Mouse (Mus musculus): Measurements from ENCODE around the gene Ankrd24. TPM values are rescaled to one million over a fixed set of nuclear protein-coding genes. Genes with fewer than 3 reads are reported as not detected.
A peak's percentile ranks its signal among the peaks of the same experiment; 100 is the strongest.

Ankrd24 gene
- total RNA-seq (2021): 10 to 100 TPM in 1 of 2 experiments, 1 to 10 TPM in 1; 6.8 to 10.9 TPM
- long read RNA-seq, experiment 1, partial matches to known transcripts: 0 of 5 reads
- long read RNA-seq, experiment 1, other reads (novel, unspliced or antisense): 3 of 5 reads
- long read RNA-seq, experiment 2, partial matches to known transcripts: 0 of 1 reads
- long read RNA-seq, experiment 2, other reads (novel, unspliced or antisense): 1 of 1 reads

DNA sequence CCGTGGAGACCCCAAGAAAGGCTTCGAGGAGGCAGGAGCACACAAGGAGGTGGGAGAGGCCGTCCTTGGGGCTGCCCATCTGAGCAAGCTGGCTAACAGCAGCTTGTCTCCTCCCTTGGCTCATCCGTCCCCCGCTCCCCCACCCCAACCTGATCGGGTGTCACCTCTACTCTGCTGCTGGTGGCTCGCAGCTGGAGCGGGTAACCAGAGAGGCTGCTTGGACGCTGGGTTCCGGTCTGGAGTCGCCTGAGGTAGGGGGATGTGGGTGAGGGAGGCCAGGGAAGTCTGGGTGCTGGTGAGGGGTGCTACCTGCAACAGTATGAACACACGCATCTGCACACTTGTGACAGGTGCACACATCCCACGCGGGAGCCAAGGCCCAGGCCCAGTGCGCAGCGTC, at the start of gene Ankrd24:
Gene Ankrd24 (plus strand): TSS at position 151 of the 400 bp plus-strand sequence.
- no peak for DNase-seq
- intact Hi-C loops (cut with DNase I; ENCODE audit: low total_unique reads): loop anchor here (10.0 kb wide), 1 partner anchor 546 kb away; no protein-coding TSS in a partner anchor

DNA sequence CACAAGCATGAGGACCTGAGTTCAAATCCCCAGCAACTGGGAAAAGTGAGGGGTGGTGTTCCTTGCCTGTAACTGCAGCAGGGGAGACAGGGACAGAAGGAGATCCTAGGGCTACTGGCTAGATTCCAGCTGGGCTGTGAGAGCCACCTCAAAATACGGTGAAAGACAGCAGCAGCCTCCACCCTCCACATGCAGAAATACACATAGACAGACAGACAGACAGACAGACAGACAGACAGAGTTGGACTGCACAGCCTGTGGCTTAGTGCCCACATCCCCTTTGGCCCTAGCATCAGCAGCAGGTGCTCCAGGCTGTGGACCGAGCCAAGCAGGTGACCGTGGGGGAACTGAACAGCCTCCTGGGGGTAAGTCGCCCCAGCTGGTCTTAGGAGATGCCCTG, 48.4 kb upstream of the Ankrd24 start:
- no peak for DNase-seq
- intact Hi-C loops (cut with DNase I; ENCODE audit: low total_unique reads): no loop called here

- peak; percentile 19 for DNase-seq
- intact Hi-C loops (cut with DNase I; ENCODE audit: low total_unique reads): no loop called here
Observed at GRCm38 (mm10) chr10:81580441-81581070, 47.8 kb upstream of the Ankrd24 start.

GRCm38 (mm10) chr10:81583347-81583746, 45.0 kb upstream of the Ankrd24 start:
- DNase-seq: no peak
- intact Hi-C loops (cut with DNase I; ENCODE audit: low total_unique reads): no loop called here

- intact Hi-C loops (cut with DNase I; ENCODE audit: low total_unique reads): no loop called here
- DNase-seq: no peak
Observed at GRCm38 (mm10) chr10:81588739-81589138, 39.6 kb upstream of the Ankrd24 start.

GRCm38 (mm10) chr10:81591846-81592245, 36.5 kb upstream of the Ankrd24 start:
- intact Hi-C loops (cut with DNase I; ENCODE audit: low total_unique reads): no loop called here
- DNase-seq: no peak

DNA sequence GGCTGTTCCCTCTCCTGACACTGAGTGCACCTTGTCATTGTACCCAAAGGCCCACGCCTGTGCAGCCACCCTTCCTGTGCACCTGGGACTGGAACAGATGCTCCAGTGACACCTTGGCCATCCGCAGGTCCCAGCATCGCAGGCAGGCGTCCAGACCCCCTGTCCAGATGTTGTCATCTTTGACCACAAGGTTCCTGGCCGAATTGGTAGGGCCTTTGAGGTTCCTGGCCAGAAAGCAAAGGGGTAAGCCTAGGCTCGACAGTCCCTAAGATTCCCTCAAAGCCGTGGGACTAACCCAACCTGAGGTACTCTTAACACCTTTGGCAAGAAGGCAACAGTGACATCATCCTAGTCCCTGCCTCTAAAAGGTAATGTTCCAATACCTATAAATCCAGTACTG, 35.7 kb upstream of the Ankrd24 start:
- intact Hi-C loops (cut with DNase I; ENCODE audit: low total_unique reads): no loop called here
- no peak for DNase-seq

DNA sequence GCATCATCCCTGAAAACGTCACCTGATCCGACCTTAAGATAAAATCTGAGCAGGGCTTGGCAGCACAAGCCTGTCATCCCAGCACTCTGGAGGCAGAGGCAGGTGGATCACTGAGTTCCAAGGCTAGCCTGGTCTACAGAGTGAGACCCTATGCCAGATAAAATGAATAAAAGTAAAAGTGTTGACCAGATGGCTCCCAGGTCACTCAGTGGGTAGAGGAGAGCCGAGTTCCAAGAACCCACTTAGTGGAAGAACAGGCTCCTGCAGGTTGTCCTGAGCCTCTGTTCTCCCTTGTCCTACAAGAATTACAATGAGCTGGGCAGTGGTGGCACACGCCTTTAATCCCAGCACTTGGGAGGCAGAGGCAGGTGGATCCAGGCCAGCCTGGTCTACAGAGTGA, 35.1 kb upstream of the Ankrd24 start:
- no peak for DNase-seq
- intact Hi-C loops (cut with DNase I; ENCODE audit: low total_unique reads): no loop called here

DNA sequence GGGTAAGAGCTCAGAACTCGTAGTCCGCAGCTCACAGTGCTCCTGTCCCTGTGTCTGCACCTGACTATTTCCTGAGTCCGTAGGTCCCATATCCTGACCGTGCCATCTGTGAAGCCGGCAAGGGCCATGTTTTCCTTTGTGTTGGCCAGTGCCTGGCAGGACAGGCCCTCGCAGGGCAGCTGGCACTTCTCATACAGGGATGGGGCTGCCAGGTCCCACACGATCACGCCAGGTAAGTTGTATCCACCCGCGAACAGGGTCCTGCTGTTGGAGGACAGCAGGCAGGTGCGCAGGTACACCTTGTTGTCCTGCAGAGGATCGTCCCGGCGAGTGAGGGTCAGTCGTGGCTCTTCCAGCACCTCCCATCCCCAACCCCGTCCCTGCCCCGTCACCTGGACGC, 34.4 kb upstream of the Ankrd24 start:
- no peak for DNase-seq
- intact Hi-C loops (cut with DNase I; ENCODE audit: low total_unique reads): no loop called here

DNA sequence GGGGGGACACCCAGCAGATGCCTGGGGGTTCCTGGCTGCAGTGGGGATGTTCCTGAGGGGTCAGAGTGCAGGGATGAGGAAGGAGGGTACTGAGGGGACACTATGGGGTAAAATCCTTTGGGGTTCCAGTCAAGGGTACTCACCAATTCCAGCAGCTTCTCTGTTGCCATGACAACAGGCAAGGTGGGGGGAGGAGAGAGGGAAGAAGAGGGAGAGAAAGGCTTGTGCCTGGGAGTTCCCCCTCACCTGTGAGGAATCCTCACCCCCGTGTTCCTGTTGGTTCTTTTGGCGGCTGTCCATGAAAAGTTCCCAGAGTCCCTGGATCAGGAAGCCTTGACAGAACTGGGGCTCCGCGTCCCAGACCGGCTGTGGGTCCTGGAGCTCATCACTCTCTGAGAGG, 32.7 kb upstream of the Ankrd24 start:
- intact Hi-C loops (cut with DNase I; ENCODE audit: low total_unique reads): no loop called here
- no peak for DNase-seq

DNA sequence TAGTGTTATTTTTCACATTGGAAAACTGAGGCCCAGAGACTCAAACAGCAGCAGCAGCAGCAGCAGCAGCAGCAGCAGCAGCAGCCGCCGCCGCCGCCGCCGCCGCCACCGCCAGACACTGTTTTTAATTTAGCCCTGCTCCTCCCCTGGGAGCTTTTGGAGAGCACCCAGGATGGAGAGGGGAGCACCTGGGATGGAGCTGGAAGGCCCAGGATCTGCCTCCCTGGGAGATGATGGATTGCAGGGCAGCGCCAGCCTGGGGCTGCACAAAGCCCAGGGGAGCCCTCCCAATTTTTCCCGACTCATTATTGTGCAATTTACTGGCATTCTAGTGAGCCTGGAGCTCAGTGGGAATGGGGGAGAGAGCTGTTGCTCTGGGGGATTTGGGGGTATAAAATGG, 31.7 kb upstream of the Ankrd24 start:
- intact Hi-C loops (cut with DNase I; ENCODE audit: low total_unique reads): no loop called here

DNA sequence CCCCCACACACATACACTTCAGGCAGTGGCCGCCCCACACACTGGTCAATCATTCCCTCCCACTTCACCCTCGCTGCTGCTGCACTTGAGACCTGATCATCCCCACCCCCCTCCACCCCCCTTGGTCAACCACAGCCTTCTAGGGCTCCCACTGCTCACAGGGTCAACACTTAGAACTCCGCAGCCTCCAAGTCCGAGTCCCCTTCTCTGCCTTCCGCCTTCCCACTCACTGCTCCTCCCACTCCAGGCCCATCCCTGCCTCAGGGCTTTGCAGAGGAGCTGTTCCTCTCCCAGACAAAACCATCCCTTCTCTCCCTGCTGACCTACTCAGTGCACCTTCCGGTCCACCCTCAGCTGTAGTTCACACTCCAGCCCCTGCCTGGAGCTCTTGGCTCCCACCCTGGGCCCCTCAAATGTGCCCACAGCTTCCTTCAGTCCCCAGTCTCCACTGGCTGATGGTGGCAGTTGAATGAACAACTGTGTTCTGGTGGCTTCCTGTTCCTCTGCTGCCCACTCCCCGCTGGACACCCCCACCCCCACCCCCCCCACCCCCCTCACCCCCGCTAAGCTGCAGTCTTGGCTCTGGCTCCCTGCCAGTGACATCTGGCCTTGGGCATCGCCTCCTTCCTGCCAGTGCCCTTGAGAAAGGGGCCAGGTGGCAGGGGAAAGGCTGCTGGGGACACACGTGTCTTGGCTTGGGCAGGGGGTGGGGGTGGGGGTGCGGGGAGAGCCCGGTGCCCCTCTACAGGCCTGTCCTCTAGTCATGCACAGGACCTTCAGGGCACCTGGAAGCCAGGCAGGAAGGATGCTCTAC, 31.0 kb upstream of the Ankrd24 start:
- intact Hi-C loops (cut with DNase I; ENCODE audit: low total_unique reads): no loop called here
- DNase-seq: peak; percentile 54

More for the DNA sequence above, 31.7 kb upstream of the Ankrd24 start:
- peak; percentile 47 for DNase-seq

DNA sequence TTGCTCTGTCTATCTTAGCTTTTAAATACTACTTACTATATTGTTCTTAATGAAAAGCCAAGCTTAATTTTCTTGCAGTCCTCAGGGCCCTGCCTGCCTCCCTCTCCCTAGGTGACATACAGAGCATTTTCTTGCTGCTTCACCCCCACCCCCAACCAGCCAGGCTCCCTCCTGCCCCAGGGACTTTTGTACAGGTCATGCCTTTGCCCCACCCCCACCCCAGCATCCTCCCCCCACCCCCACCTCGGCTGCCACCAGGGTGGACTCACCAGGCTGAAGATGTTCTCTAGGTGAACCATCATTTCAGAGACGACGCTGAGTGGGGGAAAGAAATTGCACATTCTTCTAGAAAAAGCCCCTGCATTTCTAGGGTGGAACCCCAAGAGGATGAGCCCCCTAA, 30.0 kb upstream of the Ankrd24 start:
- intact Hi-C loops (cut with DNase I; ENCODE audit: low total_unique reads): no loop called here
- DNase-seq: no peak

DNA sequence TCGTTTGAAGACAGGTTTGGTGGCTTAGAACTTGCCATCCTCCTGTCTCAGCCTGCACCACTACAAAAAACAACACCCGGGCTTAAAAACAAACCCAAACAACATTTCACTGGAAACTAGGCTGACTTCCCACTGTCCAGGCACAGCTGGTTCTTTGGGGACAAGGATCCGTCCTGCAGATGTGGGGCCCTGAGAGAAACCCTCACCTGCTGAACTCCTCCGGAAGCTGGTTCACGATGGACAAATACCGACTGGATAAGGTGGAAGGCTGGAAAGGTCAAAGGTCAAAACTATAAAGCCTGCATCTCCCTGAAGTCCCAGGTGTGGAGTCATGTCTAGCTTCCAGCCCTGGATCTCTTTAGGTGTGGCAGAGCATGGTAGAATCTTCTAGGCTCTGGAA, 29.5 kb upstream of the Ankrd24 start:
- no peak for DNase-seq
- intact Hi-C loops (cut with DNase I; ENCODE audit: low total_unique reads): no loop called here

GRCm38 (mm10) chr10:81599630-81600029, 28.7 kb upstream of the Ankrd24 start:
- intact Hi-C loops (cut with DNase I; ENCODE audit: low total_unique reads): loop anchor here (5.0 kb wide), 1 partner anchor 32 kb away; no protein-coding TSS in a partner anchor
- no peak for DNase-seq

DNA sequence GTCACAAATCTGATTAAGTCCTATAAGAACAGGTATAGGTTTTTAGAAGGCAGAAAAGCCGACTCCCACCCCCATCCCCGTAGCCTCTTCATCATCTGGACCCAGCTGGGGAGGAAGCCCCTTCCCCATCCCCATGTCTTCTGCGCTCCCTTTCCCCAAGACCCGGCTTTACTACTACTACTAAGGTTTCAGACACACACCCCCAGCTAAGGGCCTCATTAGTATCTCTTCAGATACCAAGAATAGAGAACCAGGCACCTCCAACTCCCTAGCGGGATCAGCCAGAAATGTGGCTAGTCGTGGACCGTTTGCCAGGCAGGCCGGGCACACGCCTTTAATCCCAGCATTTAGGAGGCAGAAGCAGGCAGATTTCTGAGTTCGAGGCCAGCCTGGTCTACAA, 28.2 kb upstream of the Ankrd24 start:
- no peak for DNase-seq
- intact Hi-C loops (cut with DNase I; ENCODE audit: low total_unique reads): loop anchor here (5.0 kb wide), 1 partner anchor 33 kb away; no protein-coding TSS in a partner anchor

DNA sequence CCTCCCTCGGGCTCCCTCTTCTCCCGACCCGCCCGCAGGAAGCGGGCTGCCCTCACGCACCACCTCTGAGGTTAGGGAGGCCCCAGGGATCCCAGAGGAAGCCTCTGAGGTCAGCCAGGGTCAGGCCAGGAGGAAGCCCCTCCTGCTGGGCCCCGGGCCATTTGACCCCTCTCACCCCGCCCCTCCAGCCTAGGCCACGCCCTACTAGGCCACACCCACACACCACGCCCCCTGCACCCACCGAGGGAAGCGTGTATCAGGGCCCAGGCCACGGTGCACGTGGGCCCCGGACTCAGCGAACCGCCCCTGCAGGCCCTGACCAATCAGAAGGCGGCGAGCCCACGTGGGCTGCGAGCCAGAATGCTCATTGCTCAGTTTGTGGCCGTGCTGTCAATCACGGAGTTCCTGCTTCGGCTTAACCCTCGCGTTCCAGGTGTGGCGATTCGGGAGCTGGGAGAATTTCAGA, 27.6 kb upstream of the Ankrd24 start, which contains the start of gene Tle6:
Gene Tle6 (minus strand): TSS at position 336 of the 466 bp plus-strand sequence.
- intact Hi-C loops (cut with DNase I; ENCODE audit: low total_unique reads): loop anchor here (5.0 kb wide), 1 partner anchor 33 kb away; no protein-coding TSS in a partner anchor
- peak; percentile 94 for DNase-seq

DNA sequence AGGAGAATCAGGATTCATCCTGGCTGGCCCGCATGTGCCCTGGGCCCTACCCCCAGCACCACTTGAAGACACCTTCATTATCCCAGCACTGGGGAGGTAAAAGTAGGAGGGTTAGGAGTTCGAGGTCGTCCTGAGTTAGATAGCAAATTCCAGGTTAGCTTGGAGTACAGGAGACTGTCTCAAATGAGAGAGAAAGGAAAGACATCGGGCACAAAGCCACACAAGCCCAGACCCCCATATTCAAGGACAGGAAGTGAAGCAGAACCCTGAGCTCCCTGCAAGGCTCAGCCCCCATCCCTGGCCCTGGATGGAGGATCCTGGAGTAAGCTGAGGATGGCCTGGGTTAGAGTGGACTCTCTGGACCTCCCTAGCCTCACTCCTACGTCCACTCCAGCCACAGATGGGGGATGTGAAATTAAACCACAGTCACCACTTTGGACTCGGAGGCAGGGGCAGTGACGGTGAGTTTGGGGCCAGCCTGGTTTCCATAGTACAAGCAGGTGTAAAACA, 26.9 kb upstream of the Ankrd24 start:
- intact Hi-C loops (cut with DNase I; ENCODE audit: low total_unique reads): loop anchor here (5.0 kb wide), 1 partner anchor 34 kb away; no protein-coding TSS in a partner anchor

DNA sequence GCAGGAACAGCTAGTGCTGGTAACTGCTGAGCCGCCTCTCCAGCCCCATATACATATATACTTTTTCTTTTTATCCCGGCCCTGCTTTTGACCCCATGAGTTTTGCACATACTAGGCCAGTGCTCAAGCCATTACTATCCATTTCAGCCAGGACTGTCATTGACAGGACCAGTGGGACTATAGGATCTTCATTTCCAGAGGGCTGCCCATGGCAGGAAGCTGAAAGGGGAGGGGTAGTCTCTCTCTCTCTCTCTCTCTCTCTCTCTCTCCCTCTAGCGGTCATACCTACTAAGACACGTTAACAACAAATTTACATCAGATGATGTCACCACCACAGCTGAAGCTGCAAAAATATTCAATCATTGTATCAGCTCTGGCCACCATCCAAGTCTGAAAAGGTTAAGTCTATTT, 25.6 kb upstream of the Ankrd24 start:
- intact Hi-C loops (cut with DNase I; ENCODE audit: low total_unique reads): loop anchor here (5.0 kb wide), 1 partner anchor 35 kb away; no protein-coding TSS in a partner anchor
- DNase-seq: no peak

More for the DNA sequence above, 26.9 kb upstream of the Ankrd24 start:
- DNase-seq: no peak
